Mouse (Mus musculus) 3T3-L1 (cell line): Measurements from ENCODE around the gene Ptpn22.
"Not testable (repeated sequence)": the region's sequence is repeated elsewhere in the genome, so short reads cannot be mapped to it uniquely, and the experiment has no call there.

Experiments used
- DNase-seq: peaks from one replicate; pipeline ENCODE4 v3.0.0-alpha.2; 2015; ENCODE audit warnings: low read depth, low spot score

Gene Ptpn22

GRCm38 (mm10) chr3:103858881-103859801, at the start of gene Ptpn22:
Gene Ptpn22 (plus strand): TSS chr3:103859795.
- DNase-seq: no peak

- no peak for DNase-seq
Observed at GRCm38 (mm10) chr3:103809799-103810150, 49.8 kb upstream of the Ptpn22 start.

- no peak for DNase-seq
Observed at GRCm38 (mm10) chr3:103810967-103811366, 48.6 kb upstream of the Ptpn22 start.

GRCm38 (mm10) chr3:103827548-103827947, 32.0 kb upstream of the Ptpn22 start:
- no peak for DNase-seq

GRCm38 (mm10) chr3:103829036-103829435, 30.6 kb upstream of the Ptpn22 start:
- DNase-seq: no peak

GRCm38 (mm10) chr3:103830681-103831080, 28.9 kb upstream of the Ptpn22 start:
- peak; percentile 91 for DNase-seq

- DNase-seq: no peak
Observed at GRCm38 (mm10) chr3:103831146-103831545, 28.4 kb upstream of the Ptpn22 start.

GRCm38 (mm10) chr3:103832426-103832825, 27.2 kb upstream of the Ptpn22 start, which contains the start of gene Bcl2l15:
Gene Bcl2l15 (plus strand): TSS chr3:103832601.
- DNase-seq: no peak

- no peak for DNase-seq
Observed at GRCm38 (mm10) chr3:103834001-103834400, 25.6 kb upstream of the Ptpn22 start.

- peak; percentile 58 for DNase-seq
Observed at GRCm38 (mm10) chr3:103835272-103835950, 24.2 kb upstream of the Ptpn22 start.

GRCm38 (mm10) chr3:103835951-103836310, 23.7 kb upstream of the Ptpn22 start:
- DNase-seq: no peak

- no peak for DNase-seq
Observed at GRCm38 (mm10) chr3:103836453-103836852, 23.1 kb upstream of the Ptpn22 start.

GRCm38 (mm10) chr3:103839711-103840110, 19.9 kb upstream of the Ptpn22 start:
- no peak for DNase-seq

- not testable (repeated sequence) for DNase-seq
Observed at GRCm38 (mm10) chr3:103840195-103840594, 19.4 kb upstream of the Ptpn22 start.

- DNase-seq: not testable (repeated sequence)
Observed at GRCm38 (mm10) chr3:103840946-103841345, 18.6 kb upstream of the Ptpn22 start.

GRCm38 (mm10) chr3:103850644-103851363, 8.8 kb upstream of the Ptpn22 start:
- DNase-seq: no peak

- DNase-seq: no peak
Observed at GRCm38 (mm10) chr3:103851481-103851880, 8.1 kb upstream of the Ptpn22 start.

- DNase-seq: no peak
Observed at GRCm38 (mm10) chr3:103851882-103852281, 7.7 kb upstream of the Ptpn22 start.

GRCm38 (mm10) chr3:103852565-103853299, 6.9 kb upstream of the Ptpn22 start:
- DNase-seq: peak; percentile 73

GRCm38 (mm10) chr3:103853804-103854203, 5.8 kb upstream of the Ptpn22 start:
- DNase-seq: no peak

GRCm38 (mm10) chr3:103857036-103857805, 2.4 kb upstream of the Ptpn22 start:
- no peak for DNase-seq
